Mouse (Mus musculus) MEL (cell line): ENCODE results near the gene Megf8. TPM values are rescaled to one million over a fixed set of nuclear protein-coding genes. Genes with fewer than 3 reads are reported as not detected.

Experiments used
- DNase-seq: peaks from one replicate; pipeline ENCODE4 v3.0.0; 2011; ENCODE audit warnings: low read depth, low spot score
- H3K27ac ChIP-seq: 2 replicates; pipeline ENCODE4 v1.5.1; 2012; ENCODE audit warnings: low read depth, mild to moderate bottlenecking, control low read depth, low read length, moderate library complexity; ENCODE audit not compliant: control insufficient read depth
- H3K27me3 ChIP-seq, 2 experiments: fragments of 150-350 bp in 1 of 2; sonication (generic) in 1 of 2; 2 replicates each; pipeline ENCODE4 v1.6.1; 2012; ENCODE audit warnings: low read length in 2 of 2, mild to moderate bottlenecking in 2 of 2, improper control_type of control experiment in 1 of 2, moderate library complexity in 1 of 2; ENCODE audit not compliant: insufficient read depth in 2 of 2, control insufficient read depth in 1 of 2
- H3K36me3 ChIP-seq, 2 experiments: 2 replicates each; pipeline ENCODE4 v1.6.1; 2012 to 2014; ENCODE audit warnings: low read length in 2 of 2, improper control_type of control experiment in 1 of 2, inconsistent platforms in 1 of 2, mild to moderate bottlenecking in 1 of 2; ENCODE audit not compliant: insufficient read depth in 2 of 2, control insufficient read depth in 1 of 2
- H3K4me1 ChIP-seq, 2 experiments: fragments of 150-350 bp in 1 of 2; sonication (generic) in 1 of 2; 2 replicates each; pipeline ENCODE4 v1.6.1; 2012; ENCODE audit warnings: low read length in 2 of 2, improper control_type of control experiment in 1 of 2, mild to moderate bottlenecking in 1 of 2; ENCODE audit not compliant: insufficient read depth in 2 of 2, control insufficient read depth in 1 of 2
- H3K4me3 ChIP-seq, 2 experiments: fragments of 150-350 bp in 1 of 2; sonication (generic) in 1 of 2; 2 replicates each; pipeline ENCODE4 v1.5.1; 2012; ENCODE audit warnings: low read depth in 2 of 2, low read length in 2 of 2, mild to moderate bottlenecking in 2 of 2, moderate library complexity in 2 of 2, control low read depth in 1 of 2, improper control_type of control experiment in 1 of 2; ENCODE audit not compliant: control insufficient read depth in 1 of 2, insufficient read depth in 1 of 2
- H3K79me2 ChIP-seq: 2 replicates; pipeline ENCODE4 v1.6.1; 2012; ENCODE audit warnings: mild to moderate bottlenecking, low read length, moderate library complexity; ENCODE audit not compliant: control insufficient read depth, poor library complexity, insufficient read depth
- H3K9ac ChIP-seq: 2 replicates; pipeline ENCODE4 v1.6.1; 2012; ENCODE audit warnings: low read depth, mild to moderate bottlenecking, control low read depth, low read length, moderate library complexity; ENCODE audit not compliant: control insufficient read depth, poor library complexity, severe bottlenecking
- H3K9me3 ChIP-seq: fragments of 150-350 bp; sonication (generic); replicated peaks from 2 replicates; pipeline ENCODE4 v1.6.1; 2012; ENCODE audit warnings: mild to moderate bottlenecking, low read length, improper control_type of control experiment, moderate library complexity; ENCODE audit not compliant: insufficient read depth
- CHD1 ChIP-seq: IDR thresholded peaks from 2 replicates; pipeline ENCODE4 v1.6.1; 2012; ENCODE audit warnings: low read depth, mild to moderate bottlenecking, inconsistent platforms, low read length, improper control_type of control experiment
- CHD2 ChIP-seq: IDR thresholded peaks from 2 replicates; pipeline ENCODE4 v1.6.1; 2011; ENCODE audit warnings: low read length, improper control_type of control experiment
- E2F4 ChIP-seq: IDR thresholded peaks from 2 replicates; pipeline ENCODE4 v1.6.1; 2011; ENCODE audit warnings: low read depth, low read length, improper control_type of control experiment, borderline replicate concordance
- EP300 ChIP-seq, 2 experiments: IDR thresholded peaks; 2 replicates each; pipeline ENCODE4 v1.6.1; 2011; ENCODE audit warnings: improper control_type of control experiment in 2 of 2, low read length in 2 of 2, low read depth in 1 of 2, mild to moderate bottlenecking in 1 of 2
- ETS1 ChIP-seq: IDR thresholded peaks from 2 replicates; pipeline ENCODE4 v1.6.1; 2012; ENCODE audit warnings: low read depth, mild to moderate bottlenecking, inconsistent platforms, low read length, improper control_type of control experiment, moderate library complexity
- GABPA ChIP-seq: IDR thresholded peaks from 2 replicates; pipeline ENCODE4 v1.6.1; 2012; ENCODE audit warnings: low read depth, mild to moderate bottlenecking, inconsistent platforms, low read length, improper control_type of control experiment, moderate library complexity
- GATA1 ChIP-seq: IDR thresholded peaks from 2 replicates; pipeline ENCODE4 v1.6.1; 2011; ENCODE audit warnings: low read depth, low read length, improper control_type of control experiment
- HCFC1 ChIP-seq: IDR thresholded peaks from 2 replicates; pipeline ENCODE4 v1.6.1; 2012; ENCODE audit warnings: low read depth, mild to moderate bottlenecking, inconsistent platforms, low read length, improper control_type of control experiment, moderate library complexity
- JUND ChIP-seq: IDR thresholded peaks from 2 replicates; pipeline ENCODE4 v1.6.1; 2011; ENCODE audit warnings: low read depth, mild to moderate bottlenecking, improper control_type of control experiment, low read length
- KAT2A ChIP-seq: conservative IDR thresholded peaks from 2 replicates; pipeline ENCODE4 v1.6.1; 2012; ENCODE audit warnings: low read depth, low read length, improper control_type of control experiment, inconsistent platforms
- MAFK ChIP-seq: IDR thresholded peaks from 2 replicates; pipeline ENCODE4 v1.6.1; 2011; ENCODE audit warnings: low read depth, mild to moderate bottlenecking, low read length, improper control_type of control experiment, borderline replicate concordance
- MEF2A ChIP-seq: IDR thresholded peaks from 2 replicates; pipeline ENCODE4 v1.6.1; 2014; ENCODE audit warnings: low read depth, mild to moderate bottlenecking, inconsistent platforms, low read length, improper control_type of control experiment; ENCODE audit not compliant: poor library complexity, insufficient replicate concordance, severe bottlenecking; ENCODE audit errors: extremely low read depth
- MXI1 ChIP-seq: IDR thresholded peaks from 2 replicates; pipeline ENCODE4 v1.6.1; 2011; ENCODE audit warnings: mild to moderate bottlenecking, low read depth, low read length, improper control_type of control experiment
- MYB ChIP-seq: IDR thresholded peaks from 2 replicates; pipeline ENCODE4 v1.6.1; 2011; ENCODE audit warnings: mild to moderate bottlenecking, low read depth, low read length, improper control_type of control experiment
- NELFE ChIP-seq: IDR thresholded peaks from 2 replicates; pipeline ENCODE4 v1.6.1; 2011; ENCODE audit warnings: low read depth, low read length, improper control_type of control experiment
- POLR2AphosphoS2 ChIP-seq: IDR thresholded peaks from 2 replicates; pipeline ENCODE4 v1.6.1; 2011; ENCODE audit warnings: low read length, improper control_type of control experiment
- POLR2AphosphoS5 ChIP-seq: IDR thresholded peaks from 2 replicates; pipeline ENCODE4 v1.6.1; 2012; ENCODE audit warnings: low read depth, borderline replicate concordance, mild to moderate bottlenecking, inconsistent platforms, low read length, moderate library complexity, mixed read lengths
- RAD21 ChIP-seq: IDR thresholded peaks from 2 replicates; pipeline ENCODE4 v1.6.1; 2011; ENCODE audit warnings: mild to moderate bottlenecking, low read depth, low read length, improper control_type of control experiment
- RCOR1 ChIP-seq: IDR thresholded peaks from 2 replicates; pipeline ENCODE4 v1.6.1; 2012; ENCODE audit warnings: low read depth, mild to moderate bottlenecking, inconsistent platforms, low read length, improper control_type of control experiment
- SIN3A ChIP-seq: IDR thresholded peaks from 2 replicates; pipeline ENCODE4 v1.6.1; 2012; ENCODE audit warnings: low read length, improper control_type of control experiment, inconsistent platforms
- SMC3 ChIP-seq: IDR thresholded peaks from 2 replicates; pipeline ENCODE4 v1.6.1; 2011; ENCODE audit warnings: low read depth, low read length, improper control_type of control experiment
- TBP ChIP-seq: IDR thresholded peaks from 2 replicates; pipeline ENCODE4 v1.8.0; 2011; ENCODE audit warnings: low read depth, low read length, improper control_type of control experiment
- TCF12 ChIP-seq: IDR thresholded peaks from 2 replicates; pipeline ENCODE4 v1.6.1; 2014; ENCODE audit warnings: low read depth, mild to moderate bottlenecking, inconsistent platforms, low read length, improper control_type of control experiment, moderate library complexity
- UBTF ChIP-seq: IDR thresholded peaks from 2 replicates; pipeline ENCODE4 v1.6.1; 2012; ENCODE audit warnings: low read depth, mild to moderate bottlenecking, inconsistent platforms, low read length, improper control_type of control experiment, moderate library complexity, borderline replicate concordance; ENCODE audit not compliant: insufficient read depth
- USF2 ChIP-seq, 2 experiments: IDR thresholded peaks; 2 replicates each; pipeline ENCODE4 v1.6.1; 2011 to 2012; ENCODE audit warnings: improper control_type of control experiment in 2 of 2, low read length in 2 of 2, borderline replicate concordance in 1 of 2, inconsistent platforms in 1 of 2, low read depth in 1 of 2, mild to moderate bottlenecking in 1 of 2; ENCODE audit not compliant: insufficient read depth in 1 of 2
- ZKSCAN1 ChIP-seq: IDR thresholded peaks from 2 replicates; pipeline ENCODE4 v1.6.1; 2012; ENCODE audit warnings: low read depth, mild to moderate bottlenecking, inconsistent platforms, low read length, improper control_type of control experiment, moderate library complexity
- polyA plus RNA-seq, 2 experiments: library from polyadenylated mRNA; stranded (reverse) in 1 of 2; unstranded in 1 of 2; fragments of >175 nt in 1 of 2; fragments of >200 nt in 1 of 2; gene quantifications; 2 replicates each; pipeline versions ENCODE4 v1.2.1 to v1.2.4; 2012; ENCODE audit warnings: low replicate concordance in 2 of 2, low read depth in 1 of 2; ENCODE audit not compliant: insufficient read length in 2 of 2, insufficient read depth in 1 of 2, missing spikeins in 1 of 2
- total RNA-seq: library from RNA; depleted of rRNA; stranded (reverse); fragments of 300-350 nt; gene quantifications from 2 replicates; pipeline ENCODE4 v1.2.3, GENCODE M21; 2012

Gene Megf8
- total and polyA plus RNA-seq, 3 experiments: 12.7 to 22.0 TPM; not detected in 1

DNA sequence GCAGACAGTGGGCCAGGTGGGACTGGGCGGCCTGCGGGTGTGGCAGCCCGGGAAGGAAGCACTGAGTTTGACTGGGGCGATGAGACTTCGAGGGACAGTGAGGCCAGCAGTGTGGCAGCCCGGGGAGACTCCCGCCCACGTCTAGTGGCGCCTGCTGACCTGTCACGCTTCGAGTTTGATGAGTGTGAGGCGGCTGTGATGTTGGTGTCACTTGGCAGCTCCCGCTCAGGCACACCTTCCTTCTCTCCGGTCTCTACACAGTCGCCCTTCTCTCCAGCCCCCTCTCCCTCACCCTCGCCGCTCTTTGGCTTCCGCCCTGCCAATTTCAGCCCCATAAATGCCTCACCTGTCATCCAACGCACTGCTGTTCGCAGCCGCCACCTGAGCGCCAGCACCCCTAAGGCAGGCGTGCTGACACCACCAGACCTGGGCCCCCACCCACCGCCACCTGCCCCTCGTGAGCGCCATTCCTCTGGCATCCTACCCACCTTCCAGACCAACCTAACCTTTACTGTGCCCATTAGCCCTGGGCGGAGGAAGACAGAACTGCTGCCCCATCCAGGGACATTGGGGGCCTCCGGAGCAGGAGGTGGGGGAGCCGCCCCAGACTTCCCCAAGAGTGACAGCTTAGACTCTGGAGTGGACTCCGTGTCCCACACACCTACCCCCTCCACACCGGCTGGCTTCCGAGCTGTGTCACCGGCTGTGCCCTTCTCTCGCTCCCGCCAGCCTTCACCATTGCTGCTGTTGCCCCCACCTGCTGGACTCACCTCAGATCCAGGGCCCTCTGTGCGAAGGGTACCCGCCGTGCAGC lies 44.3 kb upstream of the Megf8 start:
- no peaks in the 10 kb centered on the region for H3K9me3 ChIP-seq
- peak overlapping the region in 1 of 2 experiments; percentile 0; a peak in 1 of 4 replicates for H3K4me3 ChIP-seq
- H3K79me2 ChIP-seq: peaks cover 37% of the 10 kb centered on the region
- H3K4me1 ChIP-seq: peaks cover 25 to 62% of the 10 kb centered on the region in 2 experiments
- peak overlapping the region; percentile 54 for H3K9ac ChIP-seq
- H3K27me3 ChIP-seq: no peaks in the 10 kb centered on the region
- H3K27ac ChIP-seq: peak overlapping the region; percentile 94
- TF ChIP-seq ZKSCAN1 (no peak), MXI1 (no peak), GABPA (no peak), NELFE (no peak), MYB (no peak), GATA1 (no peak), POLR2AphosphoS2 (no peak), POLR2AphosphoS5 (0 out of 2 replicates have a peak, but pooled peaks have one; percentile 6)
- peaks cover 0 to 51% of the 10 kb centered on the region in 2 experiments; a peak in 2 of 4 replicates for H3K36me3 ChIP-seq
- no peak for DNase-seq

DNA sequence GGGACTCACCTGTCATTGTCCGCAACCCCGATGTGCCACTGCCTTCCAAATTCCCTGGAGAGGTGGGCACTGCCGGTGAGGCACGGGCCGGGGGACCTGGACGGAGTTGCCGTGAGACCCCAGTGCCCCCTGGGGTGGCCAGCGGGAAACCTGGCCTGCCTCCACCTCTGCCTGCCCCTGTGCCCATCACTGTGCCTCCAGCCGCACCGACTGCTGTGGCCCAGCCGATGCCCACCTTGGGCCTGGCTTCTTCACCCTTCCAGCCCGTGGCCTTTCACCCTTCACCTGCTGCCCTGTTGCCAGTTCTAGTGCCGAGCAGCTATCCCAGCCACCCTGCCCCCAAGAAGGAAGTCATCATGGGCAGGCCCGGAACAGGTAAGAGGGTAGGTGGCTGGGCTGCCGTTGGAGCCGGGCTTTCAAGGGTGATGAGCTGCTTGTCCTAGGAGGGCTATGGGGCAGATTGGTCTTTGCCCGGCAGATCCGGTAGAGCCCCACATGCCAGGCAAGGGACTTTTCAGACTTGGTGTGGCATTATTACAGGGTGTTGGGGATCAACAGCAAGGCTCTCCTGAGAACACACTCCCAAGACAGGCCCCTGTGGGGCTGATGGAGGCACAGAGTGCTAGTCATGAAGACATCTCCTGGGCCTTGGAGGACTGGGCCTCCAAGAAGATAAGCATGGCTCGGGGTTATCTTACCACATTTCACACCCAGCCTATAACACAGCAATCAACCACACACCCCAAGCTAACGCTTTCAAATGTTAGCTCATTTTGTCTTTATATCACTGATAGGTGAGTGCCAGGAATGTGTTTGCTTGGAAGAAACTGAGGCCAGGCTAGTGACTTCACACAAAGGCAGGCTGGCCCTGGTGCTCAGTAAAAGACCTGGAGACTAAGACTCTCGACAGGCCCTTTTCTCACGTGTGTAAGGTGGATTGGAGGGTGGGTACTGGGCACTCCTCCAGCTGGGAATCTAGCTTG lies 43.4 kb upstream of the Megf8 start:
- peak; percentile 89 for DNase-seq
- H3K36me3 ChIP-seq: peaks cover 0 to 56% of the 10 kb centered on the region in 2 experiments; a peak in 2 of 4 replicates
- H3K4me3 ChIP-seq: peak overlapping the region; percentile 6 to 36
- H3K9ac ChIP-seq: peak overlapping the region; percentile 54
- no peaks in the 10 kb centered on the region for H3K9me3 ChIP-seq
- H3K27me3 ChIP-seq: no peaks in the 10 kb centered on the region
- H3K27ac ChIP-seq: peak overlapping the region; percentile 94
- peaks cover 37% of the 10 kb centered on the region for H3K79me2 ChIP-seq
- peaks cover 29 to 66% of the 10 kb centered on the region in 2 experiments for H3K4me1 ChIP-seq
- peak; percentile 13; the same call in 1 of the 2 replicates for TF ChIP-seq CHD2
- peak; percentile 41; the same call in 1 of the 2 replicates for TF ChIP-seq KAT2A
- peak; percentile 6; the same call in 1 of the 2 replicates for TF ChIP-seq MEF2A
- TF ChIP-seq UBTF: no peak
- peak; percentile 95 for TF ChIP-seq SIN3A
- TF ChIP-seq NELFE: peak; percentile 64
- peak; percentile 71 for TF ChIP-seq RCOR1
- peak; percentile 80 for TF ChIP-seq MXI1
- TF ChIP-seq JUND: 0 out of 2 replicates have a peak, but pooled peaks have one; percentile 38
- peak; percentile 17; the same call in 1 of the 2 replicates for TF ChIP-seq SMC3
- TF ChIP-seq RAD21: no peak
- peak; percentile 89; the same call in 1 of the 2 replicates for TF ChIP-seq CHD1
- 0 out of 2 replicates have a peak, but pooled peaks have one; percentile 37 for TF ChIP-seq MAFK
- TF ChIP-seq TBP: peak; percentile 80; the same call in 1 of the 2 replicates
- peak; percentile 90 for TF ChIP-seq TCF12
- TF ChIP-seq HCFC1: peak; percentile 58
- TF ChIP-seq E2F4: no peak
- no peak for TF ChIP-seq USF2 (IDR thresholded peaks at IDR 0.05; ENCODE audit: borderline replicate concordance in 1 of 2, insufficient read depth in 1 of 2, low read depth in 1 of 2, low read length in 2 of 2)
- peak; percentile 94 to 97 for TF ChIP-seq EP300 (IDR thresholded peaks at IDR 0.05; ENCODE audit: low read depth in 1 of 2, low read length in 2 of 2)
- peak; percentile 95 for TF ChIP-seq ETS1
